8 mouse cellular contexts compared by ENCODE assay signal in genomic region chr15:87625236-87626023, GRCm38 (mm10).
DNase-seq lines count a peak whose midpoint lies in the region; ATAC-seq and TF ChIP-seq lines count a peak whose summit lies in the region.

No protein-coding gene starts in this region.

- ATAC-seq in hindbrain, postnatal 0 days: peak; percentile 90

- H3K9me3 ChIP-seq in hindbrain, postnatal 0 days (ENCODE audit: low read length): no peaks in the 10 kb centered on the region

- H3K4me2 ChIP-seq in hindbrain, postnatal 0 days (ENCODE audit: low read depth, low read length): peak overlapping the region; percentile 65

- H3K36me3 ChIP-seq in hindbrain, postnatal 0 days (ENCODE audit: insufficient read depth, low read length): no peaks in the 10 kb centered on the region

- no peaks in the 10 kb centered on the region for H3K27me3 ChIP-seq in hindbrain, postnatal 0 days (ENCODE audit: insufficient read depth, low read length)

- 1% methylated on average over 50 of the region's 68 CpGs for WGBS in hindbrain, postnatal 0 days

- H3K9ac ChIP-seq in hindbrain, postnatal 0 days (replicated peaks; ENCODE audit: low read length): peak overlapping the region; percentile 92

- peak overlapping the region; percentile 77 for H3K4me3 ChIP-seq in hindbrain, postnatal 0 days (ENCODE audit: low read length)

- peak overlapping the region; percentile 92 for H3K27ac ChIP-seq in hindbrain, postnatal 0 days

- peaks cover 29% of the 10 kb centered on the region for H3K4me1 ChIP-seq in hindbrain, postnatal 0 days (ENCODE audit: insufficient read depth, low read length)

- TF ChIP-seq CTCF in hindbrain, postnatal 0 days (IDR thresholded peaks at IDR 0.05; ENCODE audit: low read depth): peak; percentile 99

- DNase-seq in adrenal gland, adult 2 months: peak; percentile 94
- peak; percentile 91 for DNase-seq in embryo, embryonic 10.5 days (ENCODE audit: low spot score)
- peak; percentile 85 for DNase-seq in gastrocnemius, postnatal 14 days
- DNase-seq in hindbrain, postnatal 0 days (ENCODE audit: low spot score): peak; percentile 95
- peak; percentile 93 to 96 for DNase-seq in left cerebral cortex, adult 18-20 months (ENCODE audit: low spot score in 2 of 2)
- DNase-seq in lung, postnatal 14 days: peak; percentile 80
- peak; percentile 91 to 95 for DNase-seq in right cerebral cortex, adult 2 months (ENCODE audit: low spot score in 2 of 2)
- DNase-seq in spleen, adult 12 weeks (ENCODE audit: low spot score): no peak

- intact Hi-C loops in gastrocnemius, postnatal 14 days (cut with DNase I; ENCODE audit: low total_unique reads): loop anchor here (2.0 to 5.0 kb wide), 2 partner anchors 332 to 621 kb away; no protein-coding TSS in a partner anchor
